Mouse (Mus musculus) monocyte, adult 2 months (primary cell): Measurements from ENCODE around the gene Lhfpl2.
"Not testable (repeated sequence)": the region's sequence is repeated elsewhere in the genome, so short reads cannot be mapped to it uniquely, and the experiment has no call there.

Experiments used
- DNase-seq, 2 experiments: peaks; one replicate each; pipeline ENCODE4 v3.0.0; 2022; ENCODE audit warnings: low spot score in 2 of 2, low read depth in 1 of 2

The Lhfpl2 gene

GRCm38 (mm10) chr13:94057563-94058560, at the start of gene Lhfpl2:
TSS of gene Lhfpl2 (plus strand) at chr13:94057796.
- no peak for DNase-seq

DNA sequence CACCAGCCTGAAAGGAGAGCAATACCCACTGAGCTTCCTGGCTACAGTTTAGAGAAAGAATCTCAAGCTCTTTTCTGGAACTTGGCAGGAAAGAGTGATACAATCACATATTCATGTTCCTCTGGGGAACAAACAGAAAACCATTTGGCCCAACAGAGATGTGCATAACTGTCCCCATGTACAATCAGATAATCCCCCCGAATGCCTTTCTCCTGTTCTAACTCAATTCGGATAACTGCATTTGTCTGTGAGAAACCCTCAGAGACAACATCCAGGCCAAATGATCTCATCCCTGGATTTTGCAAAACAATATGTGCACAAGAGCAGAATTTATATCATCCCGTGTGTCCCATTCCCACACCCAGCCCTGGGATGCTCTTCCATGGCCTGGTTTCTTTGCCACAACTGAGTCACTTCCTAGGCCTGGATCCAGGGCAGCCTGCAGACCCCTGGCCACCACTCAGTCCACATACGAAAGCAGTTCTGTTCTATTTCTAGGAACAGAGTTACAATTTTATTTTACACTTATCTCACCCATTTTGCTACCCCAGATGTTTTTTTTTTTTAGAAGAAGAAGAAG, 45.5 kb upstream of the Lhfpl2 start:
- DNase-seq = no peak

- DNase-seq = no peak
Measured at GRCm38 (mm10) chr13:94013986-94014385, 43.6 kb upstream of the Lhfpl2 start.

DNA sequence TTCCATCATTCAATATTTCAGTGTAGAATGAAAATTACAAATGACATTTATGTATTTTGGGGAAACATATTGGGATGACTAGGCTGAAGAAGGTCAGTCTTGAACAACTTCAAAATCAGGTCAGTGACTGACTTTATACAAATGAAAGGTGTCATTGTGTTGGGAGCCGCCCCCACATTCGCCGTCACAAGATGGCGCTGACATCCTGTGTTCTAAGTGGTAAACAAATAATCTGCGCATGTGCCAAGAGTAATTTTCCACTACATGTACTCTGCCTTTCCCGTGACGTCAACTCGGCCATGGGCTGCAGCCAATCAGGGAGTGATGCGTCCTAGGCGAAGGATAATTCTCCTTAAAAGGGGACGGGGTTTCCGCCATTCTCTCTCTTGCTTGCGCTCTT, 33.0 kb upstream of the Lhfpl2 start:
- not testable (repeated sequence) for DNase-seq

DNA sequence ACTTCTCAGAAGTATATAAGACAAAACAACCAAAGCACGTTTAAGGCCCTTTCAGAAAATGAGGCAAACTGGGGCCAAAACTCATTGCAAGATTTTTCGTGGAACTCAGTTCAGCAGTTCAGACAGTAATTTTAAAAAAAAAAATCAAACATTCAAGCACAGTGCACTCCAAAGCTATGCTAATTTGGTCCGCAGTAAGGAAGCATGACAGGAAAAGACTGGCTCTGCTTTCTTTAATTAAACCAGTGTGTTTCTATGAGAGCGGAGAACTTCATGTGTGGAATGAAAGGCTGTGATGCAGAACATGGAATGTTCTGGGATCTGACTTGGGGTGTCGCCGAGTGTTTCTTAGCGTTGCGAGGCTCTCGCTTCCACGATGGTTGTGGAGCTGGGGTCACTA, 28.4 kb upstream of the Lhfpl2 start:
- DNase-seq = no peak

- no peak for DNase-seq
Measured at GRCm38 (mm10) chr13:94030551-94030950, 27.0 kb upstream of the Lhfpl2 start.

GRCm38 (mm10) chr13:94037313-94038051, 20.1 kb upstream of the Lhfpl2 start:
- DNase-seq = no peak

- DNase-seq = no peak
Measured at GRCm38 (mm10) chr13:94038052-94038340, 19.6 kb upstream of the Lhfpl2 start.

GRCm38 (mm10) chr13:94050036-94050435, 7.6 kb upstream of the Lhfpl2 start:
- DNase-seq = no peak

DNA sequence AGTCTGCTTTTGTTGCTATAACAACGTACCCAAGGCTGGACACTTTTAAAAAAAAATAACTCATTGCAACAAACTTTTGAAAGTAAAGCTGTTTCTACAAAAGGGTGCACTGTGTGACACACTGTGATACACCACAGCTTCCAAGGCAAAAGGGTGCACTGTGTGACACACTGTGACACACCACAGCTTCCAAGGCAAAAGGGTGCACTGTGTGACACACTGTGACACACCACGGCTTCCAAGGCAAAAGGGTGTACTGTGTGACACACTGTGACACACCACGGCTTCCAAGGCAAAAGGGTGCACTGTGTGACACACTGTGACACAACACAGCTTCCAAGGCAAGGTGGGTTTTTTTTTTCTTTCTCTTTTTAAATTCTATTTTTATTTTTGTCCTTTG, 6.8 kb upstream of the Lhfpl2 start:
- DNase-seq = no peak

- DNase-seq = no peak
Measured at GRCm38 (mm10) chr13:94057036-94057562, 497 bp upstream of the Lhfpl2 start.

DNA sequence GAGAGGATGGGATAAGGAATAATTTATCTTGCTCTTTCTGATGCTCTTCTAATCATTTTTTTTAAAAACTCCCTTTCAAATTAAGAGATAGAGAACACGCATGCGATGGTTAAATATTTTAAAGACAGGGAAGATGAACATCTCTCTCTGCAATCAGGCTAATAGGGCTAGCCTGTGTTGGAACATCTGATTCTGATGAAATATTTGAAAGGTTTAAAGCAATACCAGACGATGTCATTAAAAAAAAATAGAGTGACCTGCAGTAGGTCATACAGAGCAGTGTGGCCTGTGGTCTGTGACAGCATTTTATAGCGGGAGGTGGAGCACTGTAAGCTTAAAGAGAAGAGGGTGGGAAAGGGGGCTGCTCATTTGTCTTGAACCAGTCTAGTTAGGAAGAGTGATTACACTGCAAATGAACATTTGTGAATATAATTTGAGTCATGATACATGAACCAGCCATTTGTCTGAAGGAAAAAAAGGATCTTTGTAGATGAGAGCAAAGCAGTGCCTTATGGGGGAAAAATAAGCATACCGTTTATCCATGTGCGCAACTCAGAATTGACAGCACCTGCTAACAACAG, 1.1 kb downstream of the Lhfpl2 start:
- no peak for DNase-seq

DNA sequence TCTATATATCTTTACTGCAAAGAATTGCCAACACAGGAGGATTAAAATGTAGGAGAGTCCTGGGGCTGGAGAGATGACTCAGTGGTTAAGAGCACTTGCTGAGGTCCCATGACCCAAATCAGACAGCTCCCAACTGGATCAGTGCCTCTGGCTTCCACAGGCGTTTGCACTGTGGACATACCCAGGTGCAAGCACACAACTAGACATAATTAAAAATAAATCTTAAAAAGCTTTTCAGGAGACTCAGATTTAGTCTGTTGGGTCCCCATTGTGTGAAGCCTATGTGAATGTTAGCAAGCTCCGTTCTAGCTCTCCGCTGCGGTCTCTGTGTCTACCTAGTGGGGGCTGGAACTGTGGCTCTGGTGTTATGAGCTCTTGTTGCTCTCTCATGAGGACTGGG, 1.8 kb downstream of the Lhfpl2 start:
- no peak for DNase-seq

GRCm38 (mm10) chr13:94059778-94060177, 2.2 kb downstream of the Lhfpl2 start:
- no peak for DNase-seq

GRCm38 (mm10) chr13:94060461-94060860, 2.9 kb downstream of the Lhfpl2 start:
- no peak for DNase-seq

DNA sequence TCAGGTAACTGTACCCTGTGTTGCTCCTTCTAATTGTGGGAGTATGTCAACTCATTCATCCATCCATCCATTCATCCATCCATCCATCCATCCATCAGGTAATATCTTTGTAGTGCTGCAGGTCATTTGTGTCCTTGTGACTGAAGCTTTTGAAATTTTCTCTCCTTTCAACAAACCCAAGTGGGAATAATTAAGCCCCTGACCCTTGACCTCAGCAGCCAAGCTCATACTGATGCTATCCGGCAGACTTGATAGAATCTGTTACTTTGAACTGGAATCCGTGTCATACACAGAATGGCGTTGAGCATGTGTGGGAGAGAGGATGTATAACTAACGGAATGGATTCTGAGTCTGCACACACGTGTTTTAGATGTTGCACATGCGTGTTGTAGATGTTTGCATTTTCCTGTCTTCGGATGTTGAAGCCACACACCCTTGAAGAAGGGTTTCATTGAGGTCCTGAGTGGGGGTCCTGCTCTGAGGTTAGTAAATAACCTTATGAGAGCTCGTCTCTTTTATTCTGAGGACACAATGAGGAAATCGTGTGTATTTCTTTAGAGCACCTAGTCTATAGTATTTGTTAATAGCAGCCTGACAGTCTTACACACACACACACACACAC, 3.8 kb downstream of the Lhfpl2 start:
- DNase-seq = no peak

GRCm38 (mm10) chr13:94062349-94063111, 4.9 kb downstream of the Lhfpl2 start:
- DNase-seq = no peak

- no peak for DNase-seq
Measured at GRCm38 (mm10) chr13:94063156-94063555, 5.6 kb downstream of the Lhfpl2 start.

GRCm38 (mm10) chr13:94064571-94064970, 7.0 kb downstream of the Lhfpl2 start:
- DNase-seq = no peak
